Mouse (Mus musculus): Measurements from ENCODE around the gene Rcan1.

DNA sequence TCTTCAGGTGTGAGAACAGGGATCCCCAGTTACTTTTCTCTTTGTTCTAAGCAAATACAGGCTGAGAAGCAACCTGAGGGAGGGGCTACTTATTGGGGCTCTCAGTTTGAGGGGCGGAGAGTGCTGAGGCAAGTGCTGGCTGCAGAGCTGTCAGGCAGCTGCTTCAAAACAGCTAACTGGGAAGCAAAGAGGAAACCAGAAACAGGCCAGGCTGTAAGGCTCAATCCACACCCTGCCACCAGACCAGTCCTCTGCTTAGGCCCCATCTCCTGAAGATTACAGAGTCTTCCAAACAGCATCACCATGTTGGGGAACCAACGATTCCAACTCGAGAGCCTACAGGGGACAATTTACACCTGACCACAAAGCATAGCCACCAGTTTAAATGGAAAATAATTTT is 2.2 kb upstream of the Rcan1 start:
- TF ChIP-seq CTCF (IDR thresholded peaks at IDR 0.05) (no peak), EP300 (IDR thresholded peaks at IDR 0.05) (no peak)
